Mouse (Mus musculus) lung, embryonic 16.5 days (tissue): ENCODE measurements at regions not wholly inside any gene's neighbourhood (a gene's known extent, or its start where the extent isn't known, plus 50 kb on each side); places are given as distances from the start of the nearest gene placed in this dataset.
A peak's percentile ranks its signal among the peaks of the same experiment; 100 is the strongest.

Experiments used
- ATAC-seq: fragments of 200-750 bp; cut with Nextera tagmentation; 2 replicates; pipeline ENCODE4 v1.8.0; 2017; ENCODE audit warnings: low read depth, mild to moderate bottlenecking, moderate library complexity
- H3K27ac ChIP-seq: fragments of 300-500 bp; sonication (generic); 2 replicates; pipeline ENCODE4 v1.5.1; 2014; ENCODE audit warnings: mild to moderate bottlenecking, control low read depth, low read length
- H3K27me3 ChIP-seq: fragments of 300-500 bp; sonication (generic); 2 replicates; pipeline ENCODE4 v1.6.1; 2014; ENCODE audit warnings: low read depth, low read length, mixed read lengths; ENCODE audit not compliant: control insufficient read depth, insufficient read depth
- H3K36me3 ChIP-seq: fragments of 300-500 bp; sonication (generic); 2 replicates; pipeline ENCODE4 v1.6.1; 2014; ENCODE audit warnings: low read length; ENCODE audit not compliant: control insufficient read depth, insufficient read depth
- H3K4me1 ChIP-seq: fragments of 300-500 bp; sonication (generic); replicated peaks from 2 replicates; pipeline ENCODE4 v1.6.1; 2014; ENCODE audit warnings: low read length, mixed read lengths; ENCODE audit not compliant: control insufficient read depth, insufficient read depth
- H3K4me2 ChIP-seq: fragments of 300-500 bp; sonication (generic); 2 replicates; pipeline ENCODE4 v1.6.1; 2014; ENCODE audit warnings: low read depth, low read length, control low read depth
- H3K4me3 ChIP-seq: fragments of 300-500 bp; sonication (generic); 2 replicates; pipeline ENCODE4 v1.5.1; 2014; ENCODE audit warnings: mild to moderate bottlenecking, low read length, control low read depth
- H3K9ac ChIP-seq: fragments of 300-500 bp; sonication (generic); 2 replicates; pipeline ENCODE4 v1.6.1; 2014; ENCODE audit warnings: low read length, control low read depth
- H3K9me3 ChIP-seq: fragments of 300-500 bp; sonication (generic); 2 replicates; pipeline ENCODE4 v1.6.1; 2016; ENCODE audit warnings: low read length; ENCODE audit not compliant: control insufficient read depth
- WGBS: fragments of 180-500 bp; shearing (Covaris S2); extraction: QIAGEN DNeasy Blood & Tissue Kit; methylation state at CpG from one replicate; pipeline ENCODE4 v1.1.7; 2014; 5-methylcytosine and 5-hydroxymethylcytosine counted together

GRCm38 (mm10) chr9:68381871-68382270 is 271.7 kb upstream of the Rora start:
- Histone ChIP-seq H3K4me3 (no peak overlapping the region), H3K9ac (no peak overlapping the region), H3K27me3 (no peaks in the 10 kb centered on the region), H3K4me2 (no peak overlapping the region), H3K4me1 (no peaks in the 10 kb centered on the region), H3K9me3 (no peaks in the 10 kb centered on the region), H3K27ac (no peak overlapping the region), H3K36me3 (no peaks in the 10 kb centered on the region)
- WGBS, result 82% methylated on average over 6 of the region's 6 CpGs
- no peak for ATAC-seq

GRCm38 (mm10) chr9:68400930-68401329 is 252.7 kb upstream of the Rora start:
- no peaks in the 10 kb centered on the region for H3K9me3 ChIP-seq
- H3K9ac ChIP-seq, result no peak overlapping the region
- H3K4me3 ChIP-seq, result no peak overlapping the region
- no peak for ATAC-seq
- no peak overlapping the region for H3K4me2 ChIP-seq
- no peaks in the 10 kb centered on the region for H3K4me1 ChIP-seq
- WGBS, result 33% methylated on average over 4 of the region's 4 CpGs
- no peak overlapping the region for H3K27ac ChIP-seq
- H3K27me3 ChIP-seq, result no peaks in the 10 kb centered on the region
- H3K36me3 ChIP-seq, result no peaks in the 10 kb centered on the region

GRCm38 (mm10) chr9:68402176-68402845 is 251.3 kb upstream of the Rora start:
- no peak overlapping the region for H3K4me3 ChIP-seq
- H3K27ac ChIP-seq, result no peak overlapping the region
- no peaks in the 10 kb centered on the region for H3K27me3 ChIP-seq
- no peak overlapping the region for H3K9ac ChIP-seq
- ATAC-seq, result peak; percentile 65; the same call in 1 of the 2 replicates
- H3K4me1 ChIP-seq, result no peaks in the 10 kb centered on the region
- H3K4me2 ChIP-seq, result no peak overlapping the region
- no peaks in the 10 kb centered on the region for H3K36me3 ChIP-seq
- WGBS, result 44% methylated on average over 8 of the region's 8 CpGs
- no peaks in the 10 kb centered on the region for H3K9me3 ChIP-seq

- Histone ChIP-seq H3K4me2 (no peak overlapping the region), H3K9ac (no peak overlapping the region), H3K9me3 (no peaks in the 10 kb centered on the region), H3K36me3 (no peaks in the 10 kb centered on the region), H3K27ac (no peak overlapping the region), H3K4me1 (no peaks in the 10 kb centered on the region), H3K4me3 (no peak overlapping the region), H3K27me3 (no peaks in the 10 kb centered on the region)
- no peak for ATAC-seq
- WGBS, result 85% methylated on average over 3 of the region's 3 CpGs
Measured at GRCm38 (mm10) chr9:68402981-68403380, 250.6 kb upstream of the Rora start.

- ATAC-seq, result no peak
- WGBS, result 70% methylated on average over 4 of the region's 4 CpGs
- H3K27me3 ChIP-seq, result no peaks in the 10 kb centered on the region
Measured at GRCm38 (mm10) chr9:68403516-68403915, 250.1 kb upstream of the Rora start.

DNA sequence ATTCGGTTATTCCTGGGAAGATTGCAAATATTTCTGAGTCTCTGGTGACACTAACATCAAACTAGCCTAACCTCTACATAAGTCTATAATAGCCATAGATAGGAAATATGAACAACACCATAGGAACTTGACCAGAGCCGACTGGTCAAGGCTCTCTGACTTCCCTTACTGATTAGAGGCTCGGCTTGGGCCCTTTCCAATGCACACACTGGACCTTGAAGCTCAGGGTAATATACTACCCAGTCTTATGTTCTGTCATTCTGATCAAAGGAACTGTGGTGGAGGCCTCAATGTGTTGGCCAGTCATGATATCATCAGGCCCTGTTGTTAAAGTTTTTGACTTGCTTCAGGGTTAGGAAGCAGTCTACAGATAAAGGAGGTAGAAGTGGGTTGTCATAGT is 243.8 kb upstream of the Rora start:
- H3K9me3 ChIP-seq, result no peaks in the 10 kb centered on the region
- H3K4me2 ChIP-seq, result no peak overlapping the region
- no peaks in the 10 kb centered on the region for H3K27me3 ChIP-seq
- no peak for ATAC-seq
- no peaks in the 10 kb centered on the region for H3K36me3 ChIP-seq
- 82% methylated on average over 3 of the region's 3 CpGs for WGBS
- H3K27ac ChIP-seq, result no peak overlapping the region
- no peak overlapping the region for H3K4me3 ChIP-seq
- no peaks in the 10 kb centered on the region for H3K4me1 ChIP-seq
- H3K9ac ChIP-seq, result no peak overlapping the region

More at GRCm38 (mm10) chr9:68403516-68403915, 250.1 kb upstream of the Rora start:
- Histone ChIP-seq H3K4me1 (no peaks in the 10 kb centered on the region), H3K36me3 (no peaks in the 10 kb centered on the region), H3K9me3 (no peaks in the 10 kb centered on the region), H3K9ac (no peak overlapping the region), H3K27ac (no peak overlapping the region), H3K4me3 (no peak overlapping the region), H3K4me2 (no peak overlapping the region)

DNA sequence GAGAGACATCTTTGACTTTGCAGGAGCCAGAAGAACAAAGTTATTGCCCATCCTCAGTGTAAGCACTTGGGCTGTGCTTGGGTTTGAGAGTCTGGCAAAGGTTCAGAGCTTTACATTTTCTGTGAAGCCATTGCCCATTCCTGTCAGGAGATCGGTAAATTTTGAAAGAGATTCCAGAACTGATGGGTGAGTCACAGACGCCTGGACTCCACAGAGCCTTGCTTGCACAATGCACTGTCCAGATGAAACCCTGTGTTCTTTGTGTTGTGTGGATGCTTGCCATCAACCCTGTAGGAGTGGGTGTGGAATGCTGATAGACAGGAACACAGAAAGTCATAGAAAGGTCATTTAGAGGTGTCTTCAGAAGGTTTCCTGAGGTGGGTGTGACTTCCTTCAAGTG is 227.3 kb upstream of the Rora start:
- Histone ChIP-seq H3K4me2 (no peak overlapping the region), H3K9me3 (no peaks in the 10 kb centered on the region), H3K4me1 (no peaks in the 10 kb centered on the region), H3K36me3 (no peaks in the 10 kb centered on the region), H3K27me3 (no peaks in the 10 kb centered on the region), H3K27ac (no peak overlapping the region), H3K9ac (no peak overlapping the region), H3K4me3 (no peak overlapping the region)
- 48% methylated on average over 2 of the region's 2 CpGs for WGBS
- no peak for ATAC-seq

DNA sequence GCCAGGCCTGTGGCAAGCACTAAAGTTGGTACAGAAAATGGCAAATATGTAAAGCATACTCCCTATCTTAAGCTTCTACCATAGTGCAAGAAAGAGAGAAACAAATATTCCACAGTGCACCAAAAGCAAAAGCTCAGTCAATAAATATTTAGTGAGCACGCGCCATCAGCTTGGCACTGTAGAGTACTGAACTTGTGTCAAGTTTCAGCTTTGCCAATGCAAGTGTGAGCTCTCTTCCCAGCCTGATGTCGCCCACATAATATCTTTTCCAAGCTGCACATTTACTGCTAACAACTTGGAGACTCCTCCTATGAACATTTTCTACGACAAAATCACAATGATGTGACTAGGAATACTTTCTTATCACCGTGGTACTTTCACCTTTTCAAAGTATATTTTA is 190.8 kb upstream of the Rora start:
- ATAC-seq, result no peak
- 84% methylated on average over 5 of the region's 5 CpGs for WGBS
- Histone ChIP-seq H3K27me3 (no peaks in the 10 kb centered on the region), H3K9ac (no peak overlapping the region), H3K9me3 (no peaks in the 10 kb centered on the region), H3K4me2 (no peak overlapping the region), H3K36me3 (no peaks in the 10 kb centered on the region), H3K4me1 (0 out of 2 replicates have a peak, but pooled peaks cover 3% of the 10 kb centered on the region), H3K4me3 (no peak overlapping the region), H3K27ac (no peak overlapping the region)

DNA sequence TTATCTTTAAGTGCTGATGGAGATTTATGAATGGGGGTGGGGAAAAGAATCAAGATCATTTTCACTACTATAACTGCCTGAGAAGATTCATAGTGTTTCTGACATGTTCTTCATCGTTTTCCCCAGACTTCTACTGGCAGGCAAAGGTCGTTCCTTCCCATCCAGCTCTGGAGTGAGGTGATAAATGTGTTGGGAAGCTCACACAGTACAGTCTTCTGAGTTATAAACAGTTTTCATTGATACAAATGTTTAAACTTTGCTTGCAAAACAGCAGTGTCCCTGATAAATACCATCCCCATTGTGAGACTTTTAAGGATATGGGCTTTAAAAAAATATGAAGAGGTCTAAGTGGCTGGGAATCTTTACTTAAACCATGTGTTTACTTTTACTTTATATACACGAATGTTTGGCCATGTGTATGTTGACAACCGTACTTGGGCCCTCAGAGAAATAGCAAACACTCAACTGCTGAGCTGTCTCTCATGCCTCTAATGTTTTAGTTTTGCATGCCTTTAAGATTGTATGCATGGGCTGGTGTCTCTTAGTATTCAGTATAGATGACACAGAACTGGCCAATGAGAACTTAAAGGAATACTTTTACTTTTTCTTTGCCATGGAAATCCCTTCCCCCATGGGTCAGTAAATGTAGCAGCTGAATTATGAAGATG is 189.8 kb upstream of the Rora start:
- Histone ChIP-seq H3K36me3 (no peaks in the 10 kb centered on the region), H3K27me3 (no peaks in the 10 kb centered on the region), H3K4me2 (no peak overlapping the region), H3K4me3 (no peak overlapping the region), H3K27ac (no peak overlapping the region), H3K9me3 (no peaks in the 10 kb centered on the region), H3K4me1 (0 out of 2 replicates have a peak, but pooled peaks cover 3% of the 10 kb centered on the region), H3K9ac (no peak overlapping the region)
- WGBS, result 16% methylated on average over 4 of the region's 4 CpGs
- ATAC-seq, result peak; percentile 73
